In the genomic region with DNA sequence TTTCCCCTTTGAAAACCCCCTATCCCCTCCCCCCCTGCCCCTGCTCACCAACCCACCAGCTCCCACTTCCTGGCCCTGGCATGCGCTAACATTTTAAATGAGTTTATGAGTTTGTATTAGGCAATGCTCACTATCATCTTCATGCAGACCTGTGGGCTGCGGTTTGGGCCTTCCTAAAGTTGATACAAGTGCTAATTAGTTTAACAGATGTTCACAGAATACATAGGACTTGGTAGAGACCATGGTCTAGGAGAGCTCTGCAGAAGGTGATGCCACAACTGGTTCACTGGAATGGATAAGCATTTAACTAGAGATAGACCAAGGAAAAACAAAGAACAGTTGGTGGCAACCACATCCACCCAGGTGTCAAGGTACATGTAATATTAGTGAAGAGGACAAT, we compare ENCODE assay signal across 22 mouse cellular contexts.
DNase-seq lines count a peak whose midpoint lies in the region; ATAC-seq lines count a peak whose summit lies in the region.
"Had no signal": no experiment of that assay in that cellular context is flagged by ENCODE, and none has a peak within 500 bp of the region (broad histone marks: within the 10 kb centered on the region; RNA-seq: fewer than 3 reads in every experiment).

No protein-coding gene starts in this region.

- H3K27me3 ChIP-seq in liver, embryonic 12.5 days (replicated peaks), result no peaks in the 10 kb centered on the region
- H3K27me3 ChIP-seq in liver, embryonic 16.5 days (ENCODE audit: control insufficient read depth, insufficient read depth, low read depth, low read length), result no peaks in the 10 kb centered on the region
- no peaks in the 10 kb centered on the region for H3K27me3 ChIP-seq in midbrain, embryonic 16.5 days (ENCODE audit: control insufficient read depth, insufficient read depth, low read depth, low read length)
- H3K27me3 ChIP-seq: embryonic facial prominence, embryonic 15.5 days; heart, embryonic 15.5 days had no signal

- no peak overlapping the region for H3K9ac ChIP-seq in liver, embryonic 12.5 days
- H3K9ac ChIP-seq in liver, embryonic 16.5 days (ENCODE audit: low read depth, low read length), result no peak overlapping the region
- H3K9ac ChIP-seq in midbrain, embryonic 16.5 days (ENCODE audit: low read depth, low read length), result no peak overlapping the region
- H3K9ac ChIP-seq: embryonic facial prominence, embryonic 15.5 days; heart, embryonic 15.5 days; hindbrain, embryonic 14.5 days had no signal

- intact Hi-C loops in left cerebral cortex, postnatal 25 days (cut with DNase I), result no loop called here

- H3K4me1 ChIP-seq in liver, embryonic 12.5 days, result peaks cover 21% of the 10 kb centered on the region
- H3K4me1 ChIP-seq in liver, embryonic 16.5 days (ENCODE audit: control insufficient read depth, low read depth, low read length), result no peaks in the 10 kb centered on the region
- H3K4me1 ChIP-seq in midbrain, embryonic 16.5 days (ENCODE audit: control insufficient read depth, insufficient read depth, low read length), result peaks cover 15% of the 10 kb centered on the region
- H3K4me1 ChIP-seq: embryonic facial prominence, embryonic 15.5 days; heart, embryonic 15.5 days had no signal

- no peak overlapping the region for H3K27ac ChIP-seq in liver, embryonic 12.5 days
- H3K27ac ChIP-seq in liver, embryonic 16.5 days (ENCODE audit: low read length), result no peak overlapping the region
- no peak overlapping the region for H3K27ac ChIP-seq in midbrain, embryonic 16.5 days (ENCODE audit: low read length)
- H3K27ac ChIP-seq: embryonic facial prominence, embryonic 15.5 days; forebrain, embryonic 10.5 days; heart, adult 2 months; heart, embryonic 15.5 days; hindbrain, embryonic 10.5 days; hindbrain, embryonic 14.5 days had no signal

- H3K36me3 ChIP-seq in liver, embryonic 12.5 days, result no peaks in the 10 kb centered on the region
- H3K36me3 ChIP-seq in liver, embryonic 16.5 days (ENCODE audit: control insufficient read depth, insufficient read depth), result no peaks in the 10 kb centered on the region
- H3K36me3 ChIP-seq in midbrain, embryonic 16.5 days (ENCODE audit: control insufficient read depth, insufficient read depth, low read length), result no peaks in the 10 kb centered on the region
- H3K36me3 ChIP-seq: embryonic facial prominence, embryonic 15.5 days; forebrain, embryonic 10.5 days; heart, embryonic 15.5 days; hindbrain, embryonic 10.5 days had no signal

- WGBS in liver, embryonic 12.5 days (ENCODE audit: insufficient replicate concordance), result 21% methylated on average over 2 of the region's 2 CpGs
- WGBS in liver, embryonic 16.5 days (ENCODE audit: insufficient replicate concordance), result 23% methylated on average over 2 of the region's 2 CpGs
- 87% methylated on average over 2 of the region's 2 CpGs for WGBS in midbrain, embryonic 16.5 days

- no peak overlapping the region for H3K4me3 ChIP-seq in liver, embryonic 12.5 days
- H3K4me3 ChIP-seq in liver, embryonic 16.5 days (ENCODE audit: low read depth, low read length), result no peak overlapping the region
- H3K4me3 ChIP-seq in midbrain, embryonic 16.5 days (ENCODE audit: low read depth, low read length), result no peak overlapping the region
- H3K4me3 ChIP-seq: embryonic facial prominence, embryonic 15.5 days; erythroblast, embryonic 14.5 days; forebrain, embryonic 10.5 days; heart, adult 2 months; heart, embryonic 15.5 days; hindbrain, embryonic 10.5 days had no signal

- DNase-seq in layer of hippocampus, adult 11-12 months (ENCODE audit: low spot score), result no peak
- DNase-seq in layer of hippocampus, postnatal 36 days, result no peak
- no peak for DNase-seq in left cerebral cortex, postnatal 25 days (ENCODE audit: low spot score in 2 of 2)
- DNase-seq: adrenal gland, postnatal 14 days; cerebellum, adult 18-20 months; cerebellum, adult 9-11 months; embryo, embryonic 11 days; gastrocnemius, postnatal 10 days; heart, adult 2 months; heart, postnatal 14 days had no signal

- ATAC-seq in hematopoietic stem cell, adult 5-6 weeks (replicated peaks in 1 of 2; ENCODE audit: insufficient read depth in 1 of 2, low FRiP score in 2 of 2, low TSS enrichment in 1 of 2, low read depth in 1 of 2, poor library complexity in 2 of 2, severe bottlenecking in 2 of 2), result peak; percentile 69 to 85
- ATAC-seq in liver, embryonic 12.5 days, result peak; percentile 84
- ATAC-seq in liver, embryonic 16.5 days (ENCODE audit: low read depth), result peak; percentile 67
- no peak for ATAC-seq in midbrain, embryonic 16.5 days
- ATAC-seq: forebrain, embryonic 14.5 days had no signal

- no peaks in the 10 kb centered on the region for H3K9me3 ChIP-seq in liver, embryonic 12.5 days (replicated peaks)
- H3K9me3 ChIP-seq in liver, embryonic 16.5 days (replicated peaks; ENCODE audit: control insufficient read depth, low read length), result no peaks in the 10 kb centered on the region
- H3K9me3 ChIP-seq in midbrain, embryonic 16.5 days (replicated peaks; ENCODE audit: control insufficient read depth, low read length, poor library complexity, severe bottlenecking), result no peaks in the 10 kb centered on the region
- H3K9me3 ChIP-seq: embryonic facial prominence, embryonic 15.5 days; forebrain, embryonic 10.5 days; heart, embryonic 15.5 days; hindbrain, embryonic 10.5 days had no signal

- H3K4me2 ChIP-seq in liver, embryonic 12.5 days, result no peak overlapping the region
- H3K4me2 ChIP-seq in liver, embryonic 16.5 days (ENCODE audit: low read depth, low read length), result no peak overlapping the region
- H3K4me2 ChIP-seq in midbrain, embryonic 16.5 days (ENCODE audit: low read length), result no peak overlapping the region
- H3K4me2 ChIP-seq: embryonic facial prominence, embryonic 15.5 days; heart, embryonic 11.5 days; heart, embryonic 15.5 days; hindbrain, embryonic 14.5 days had no signal
